Mouse (Mus musculus): ENCODE results near the gene Atp6v0b. TPM values are rescaled to one million over a fixed set of nuclear protein-coding genes. Genes with fewer than 3 reads are reported as not detected.
A peak's percentile ranks its signal among the peaks of the same experiment; 100 is the strongest.

Gene Atp6v0b
- total and polyA plus RNA-seq, 3 experiments: 109 to 279 (median 124) TPM

DNA sequence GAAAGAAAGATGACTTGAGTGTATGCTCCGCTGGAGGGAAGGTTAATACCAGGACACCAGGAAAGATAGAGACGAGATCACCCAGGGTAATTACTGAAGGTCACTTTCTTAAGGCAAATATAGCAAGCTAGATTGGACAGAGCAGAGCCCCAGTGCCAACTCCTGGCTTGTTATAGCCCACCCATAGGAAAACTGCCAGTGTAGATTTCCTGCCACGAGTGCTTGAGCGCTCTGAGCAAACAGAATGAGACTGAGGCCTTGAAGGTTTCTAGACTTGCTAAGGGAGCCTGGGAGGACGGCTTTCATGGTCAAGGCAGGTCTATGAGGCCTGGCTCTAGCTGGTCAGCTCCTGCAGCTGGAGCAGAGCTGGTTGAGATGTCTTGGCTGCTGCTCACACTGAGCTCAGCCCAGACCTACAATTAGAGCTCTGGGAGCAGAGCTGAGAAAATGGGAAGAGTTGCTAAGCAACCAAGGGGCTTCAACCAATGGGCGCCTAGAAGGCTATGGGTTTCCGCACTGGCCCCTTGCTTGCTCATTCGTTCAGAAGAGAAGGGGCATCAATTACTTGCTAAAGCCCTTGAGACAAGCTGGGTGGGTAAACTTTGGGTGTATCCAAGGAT lies 21.8 kb upstream of the Atp6v0b start:
- WGBS: 63% methylated on average over 8 of the region's 8 CpGs
- Histone ChIP-seq H3K4me3 (no peak overlapping the region), H3K27me3 (ENCODE audit: control insufficient read depth, insufficient read depth, low read length) (no peaks in the 10 kb centered on the region), H3K27ac (peak overlapping the region; percentile 49), H3K36me3 (ENCODE audit: control insufficient read depth, insufficient read depth, low read length) (peaks cover 6% of the 10 kb centered on the region), H3K9ac (ENCODE audit: low read depth, low read length) (no peak overlapping the region), H3K4me1 (ENCODE audit: control insufficient read depth, insufficient read depth, low read length) (peaks cover 13% of the 10 kb centered on the region), H3K79me2 (replicated peaks; ENCODE audit: control insufficient read depth, insufficient read depth, low read length) (peaks cover 2% of the 10 kb centered on the region; the same call in 1 of the 2 replicates)
- intact Hi-C loops (cut with DNase I): no loop called here
- TF ChIP-seq POLR2A (IDR thresholded peaks at IDR 0.05; ENCODE audit: insufficient read depth, low read depth, low read length) (no peak), CTCF (IDR thresholded peaks at IDR 0.05) (no peak), EP300 (IDR thresholded peaks at IDR 0.05; ENCODE audit: insufficient read depth, low read depth, low read length) (0 out of 2 replicates have a peak, but pooled peaks have one; percentile 39)
- DNase-seq: no peak

DNA sequence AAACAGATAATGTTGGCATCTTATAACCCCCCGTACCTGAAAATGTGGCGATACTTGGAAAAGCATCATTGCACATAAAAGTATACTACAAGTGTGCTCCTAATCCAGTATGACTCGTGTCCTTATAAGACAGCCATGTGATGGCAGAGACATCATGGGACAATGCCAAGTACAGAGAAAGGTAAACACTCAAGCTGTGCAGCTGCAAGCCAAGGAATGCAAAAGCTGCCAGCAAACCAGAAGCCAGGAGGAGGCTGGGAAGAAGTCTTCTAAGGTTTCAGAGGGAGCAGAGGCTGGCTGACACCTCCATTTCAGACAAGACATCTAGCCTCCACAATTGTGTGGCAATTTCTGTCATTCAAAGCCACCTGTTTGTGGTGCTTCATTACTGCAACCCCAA lies 19.1 kb upstream of the Atp6v0b start:
- Histone ChIP-seq H3K27ac (no peak overlapping the region), H3K4me3 (no peak overlapping the region), H3K9ac (ENCODE audit: low read depth, low read length) (no peak overlapping the region), H3K36me3 (ENCODE audit: control insufficient read depth, insufficient read depth, low read length) (peaks cover 5% of the 10 kb centered on the region), H3K27me3 (ENCODE audit: control insufficient read depth, insufficient read depth, low read length) (no peaks in the 10 kb centered on the region), H3K79me2 (replicated peaks; ENCODE audit: control insufficient read depth, insufficient read depth, low read length) (no peaks in the 10 kb centered on the region), H3K4me1 (ENCODE audit: control insufficient read depth, insufficient read depth, low read length) (peaks cover 7% of the 10 kb centered on the region)
- TF ChIP-seq POLR2A (IDR thresholded peaks at IDR 0.05; ENCODE audit: insufficient read depth, low read depth, low read length) (no peak), EP300 (IDR thresholded peaks at IDR 0.05; ENCODE audit: insufficient read depth, low read depth, low read length) (no peak), CTCF (IDR thresholded peaks at IDR 0.05) (no peak)
- WGBS: 67% methylated on average over 3 of the region's 3 CpGs
- DNase-seq: no peak
- intact Hi-C loops (cut with DNase I): no loop called here

DNA sequence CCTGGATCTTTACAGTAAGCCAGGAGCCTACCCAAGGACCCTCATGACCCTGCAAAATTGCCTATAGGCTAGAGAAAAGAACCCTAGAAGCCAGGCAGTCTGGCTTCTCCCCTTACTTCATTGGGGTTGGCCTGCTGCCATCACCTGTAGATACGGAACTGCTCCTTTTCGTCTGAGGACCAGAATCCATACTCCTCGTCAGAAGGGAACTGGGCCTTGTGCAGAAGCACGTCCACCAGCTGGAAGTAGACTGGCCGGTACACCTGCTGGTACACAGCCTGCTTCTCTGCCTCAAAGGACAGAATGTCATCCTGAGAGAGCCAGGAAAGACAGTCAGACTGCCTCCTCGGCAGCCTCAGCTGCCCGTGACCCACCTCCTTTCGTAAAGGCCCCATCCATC lies 17.6 kb upstream of the Atp6v0b start:
- no peak for DNase-seq
- Histone ChIP-seq H3K9ac (ENCODE audit: low read depth, low read length) (no peak overlapping the region), H3K79me2 (replicated peaks; ENCODE audit: control insufficient read depth, insufficient read depth, low read length) (no peaks in the 10 kb centered on the region), H3K36me3 (ENCODE audit: control insufficient read depth, insufficient read depth, low read length) (peaks cover 4% of the 10 kb centered on the region; the same call in 1 of the 2 replicates), H3K4me3 (no peak overlapping the region), H3K27ac (no peak overlapping the region), H3K4me1 (ENCODE audit: control insufficient read depth, insufficient read depth, low read length) (peaks cover 7% of the 10 kb centered on the region), H3K27me3 (ENCODE audit: control insufficient read depth, insufficient read depth, low read length) (no peaks in the 10 kb centered on the region)
- 86% methylated on average over 8 of the region's 8 CpGs for WGBS
- intact Hi-C loops (cut with DNase I): no loop called here
- TF ChIP-seq EP300 (IDR thresholded peaks at IDR 0.05; ENCODE audit: insufficient read depth, low read depth, low read length) (no peak), POLR2A (IDR thresholded peaks at IDR 0.05; ENCODE audit: insufficient read depth, low read depth, low read length) (no peak), CTCF (IDR thresholded peaks at IDR 0.05) (no peak)

DNA sequence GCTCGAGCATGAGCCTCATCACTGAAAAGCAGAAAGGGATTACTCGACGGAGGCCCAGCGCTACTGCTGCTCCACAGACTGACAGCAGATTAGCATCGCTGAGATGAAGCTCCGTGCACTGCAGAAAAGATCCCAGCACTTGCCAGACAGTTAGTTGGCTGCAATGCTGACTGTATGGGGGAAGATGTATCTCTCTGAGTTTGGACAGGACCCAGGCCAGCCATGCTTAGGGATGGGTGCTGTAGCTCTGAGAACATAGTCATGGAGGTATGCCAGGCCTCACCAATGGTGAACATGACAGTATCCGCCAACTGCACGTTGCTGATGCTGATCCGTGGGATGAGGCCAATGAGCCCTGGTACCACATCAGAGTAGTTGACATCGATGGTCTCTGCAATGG lies 17.0 kb upstream of the Atp6v0b start:
- intact Hi-C loops (cut with DNase I): no loop called here
- no peak overlapping the region for H3K4me3 ChIP-seq
- 93% methylated on average over 10 of the region's 10 CpGs for whole genome bisulfite sequencing
- H3K27me3 ChIP-seq (ENCODE audit: control insufficient read depth, insufficient read depth, low read length): no peaks in the 10 kb centered on the region
- H3K27ac ChIP-seq: no peak overlapping the region
- H3K9ac ChIP-seq (ENCODE audit: low read depth, low read length): no peak overlapping the region
- H3K4me1 ChIP-seq (ENCODE audit: control insufficient read depth, insufficient read depth, low read length): peaks cover 7% of the 10 kb centered on the region
- no peak for DNase-seq
- TF ChIP-seq EP300 (IDR thresholded peaks at IDR 0.05; ENCODE audit: insufficient read depth, low read depth, low read length) (no peak), CTCF (IDR thresholded peaks at IDR 0.05) (no peak), POLR2A (IDR thresholded peaks at IDR 0.05; ENCODE audit: insufficient read depth, low read depth, low read length) (no peak)
- H3K36me3 ChIP-seq (ENCODE audit: control insufficient read depth, insufficient read depth, low read length): peaks cover 2% of the 10 kb centered on the region; the same call in 1 of the 2 replicates
- H3K79me2 ChIP-seq (replicated peaks; ENCODE audit: control insufficient read depth, insufficient read depth, low read length): no peaks in the 10 kb centered on the region

DNA sequence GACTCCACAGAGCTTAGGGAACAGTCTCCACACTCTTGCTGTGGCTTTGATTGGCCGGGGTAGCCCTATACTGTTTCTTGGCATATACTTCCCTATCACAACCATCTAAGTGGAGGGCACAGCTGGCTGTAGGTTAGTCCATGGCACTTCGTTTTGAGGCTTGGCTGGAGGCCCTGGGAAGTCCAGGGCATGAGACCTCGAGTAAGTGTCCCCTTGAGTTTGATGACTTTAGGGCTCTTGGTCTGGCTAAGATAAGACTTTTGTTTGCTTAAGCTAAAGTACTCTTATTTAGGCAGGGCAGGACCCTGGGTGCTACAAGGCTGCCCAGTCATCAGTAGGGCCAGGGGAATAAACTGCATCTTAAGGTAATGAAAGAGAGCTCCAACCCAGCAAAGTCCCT lies 11.0 kb upstream of the Atp6v0b start:
- Histone ChIP-seq H3K79me2 (replicated peaks; ENCODE audit: control insufficient read depth, insufficient read depth, low read length) (no peaks in the 10 kb centered on the region), H3K4me1 (ENCODE audit: control insufficient read depth, insufficient read depth, low read length) (no peaks in the 10 kb centered on the region), H3K27me3 (ENCODE audit: control insufficient read depth, insufficient read depth, low read length) (no peaks in the 10 kb centered on the region), H3K4me3 (no peak overlapping the region), H3K27ac (no peak overlapping the region), H3K36me3 (ENCODE audit: control insufficient read depth, insufficient read depth, low read length) (no peaks in the 10 kb centered on the region), H3K9ac (ENCODE audit: low read depth, low read length) (no peak overlapping the region)
- no peak for DNase-seq
- intact Hi-C loops (cut with DNase I): no loop called here
- 63% methylated on average over 3 of the region's 3 CpGs for WGBS
- no peak for TF ChIP-seq POLR2A (IDR thresholded peaks at IDR 0.05; ENCODE audit: insufficient read depth, low read depth, low read length)
- TF ChIP-seq CTCF (IDR thresholded peaks at IDR 0.05): no peak
- no peak for TF ChIP-seq EP300 (IDR thresholded peaks at IDR 0.05; ENCODE audit: insufficient read depth, low read depth, low read length)

DNA sequence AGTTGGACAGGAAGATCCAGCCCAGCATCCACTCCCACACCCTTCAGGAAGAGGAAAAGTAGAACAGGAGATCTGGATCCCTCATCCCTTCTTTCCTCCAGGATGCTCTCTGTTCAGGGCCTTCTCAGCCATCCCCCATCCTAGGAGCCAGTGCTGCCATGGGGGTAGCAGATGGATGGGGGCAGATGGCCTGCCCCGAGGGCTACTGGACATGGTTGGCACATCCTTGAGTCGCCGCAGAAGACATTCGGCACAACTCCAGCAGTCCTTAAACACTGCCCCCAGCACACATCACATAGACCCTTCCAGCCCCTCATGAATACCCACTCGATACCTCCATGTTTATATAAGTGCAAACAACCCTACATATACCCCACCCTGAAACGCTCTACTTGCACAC lies 8.9 kb upstream of the Atp6v0b start:
- H3K27me3 ChIP-seq (ENCODE audit: control insufficient read depth, insufficient read depth, low read length): no peaks in the 10 kb centered on the region
- no peak for DNase-seq
- TF ChIP-seq EP300 (IDR thresholded peaks at IDR 0.05; ENCODE audit: insufficient read depth, low read depth, low read length) (no peak), CTCF (IDR thresholded peaks at IDR 0.05) (no peak), POLR2A (IDR thresholded peaks at IDR 0.05; ENCODE audit: insufficient read depth, low read depth, low read length) (no peak)
- H3K4me3 ChIP-seq: no peak overlapping the region
- no peak overlapping the region for H3K27ac ChIP-seq
- no peaks in the 10 kb centered on the region for H3K36me3 ChIP-seq (ENCODE audit: control insufficient read depth, insufficient read depth, low read length)
- no peaks in the 10 kb centered on the region for H3K79me2 ChIP-seq (replicated peaks; ENCODE audit: control insufficient read depth, insufficient read depth, low read length)
- H3K4me1 ChIP-seq (ENCODE audit: control insufficient read depth, insufficient read depth, low read length): peaks cover 2% of the 10 kb centered on the region; the same call in 1 of the 2 replicates
- intact Hi-C loops (cut with DNase I): no loop called here
- H3K9ac ChIP-seq (ENCODE audit: low read depth, low read length): no peak overlapping the region
- WGBS: 96% methylated on average over 6 of the region's 6 CpGs
